Mouse (Mus musculus) midbrain, postnatal 0 days (tissue): Measurements from ENCODE around the gene Traf7. TPM values are rescaled to one million over a fixed set of nuclear protein-coding genes. Genes with fewer than 3 reads are reported as not detected.

Experiments
- ATAC-seq: fragments of 200-750 bp; cut with Nextera tagmentation; 2 replicates; pipeline ENCODE4 v1.8.0; 2017; ENCODE audit warnings: moderate number of reproducible peaks, mild to moderate bottlenecking, moderate TSS enrichment, moderate library complexity; ENCODE audit not compliant: low FRiP score
- DNase-seq: peaks from one replicate; pipeline ENCODE4 v3.0.0-alpha.2; 2015; ENCODE audit warnings: low spot score
- H3K27ac ChIP-seq: fragments of 300-500 bp; sonication (generic); 2 replicates; pipeline ENCODE4 v1.5.1; 2014; ENCODE audit warnings: low read depth, mild to moderate bottlenecking, low read length, mixed read lengths
- H3K27me3 ChIP-seq: fragments of 300-500 bp; sonication (generic); 2 replicates; pipeline ENCODE4 v1.6.1; 2014; ENCODE audit warnings: low read length, control low read depth, mixed read lengths; ENCODE audit not compliant: insufficient read depth
- H3K36me3 ChIP-seq: fragments of 300-500 bp; sonication (generic); 2 replicates; pipeline ENCODE4 v1.6.1; 2014; ENCODE audit warnings: low read length, control low read depth, mixed read lengths; ENCODE audit not compliant: insufficient read depth
- H3K4me1 ChIP-seq: fragments of 300-500 bp; sonication (generic); 2 replicates; pipeline ENCODE4 v1.6.1; 2014; ENCODE audit warnings: mild to moderate bottlenecking, control low read depth, antibody characterized with exemption, low read length, mixed read lengths; ENCODE audit not compliant: insufficient read depth
- H3K4me2 ChIP-seq: fragments of 300-500 bp; sonication (generic); 2 replicates; pipeline ENCODE4 v1.6.1; 2014; ENCODE audit warnings: low read depth, mild to moderate bottlenecking, low read length, mixed read lengths; ENCODE audit not compliant: poor library complexity, severe bottlenecking
- H3K4me3 ChIP-seq: fragments of 300-500 bp; sonication (generic); 2 replicates; pipeline ENCODE4 v1.5.1; 2014; ENCODE audit warnings: low read depth, mild to moderate bottlenecking, low read length, moderate library complexity
- H3K9ac ChIP-seq: fragments of 300-500 bp; sonication (generic); replicated peaks from 2 replicates; pipeline ENCODE4 v1.6.1; 2014; ENCODE audit warnings: mild to moderate bottlenecking, low read length, moderate library complexity, mixed read lengths; ENCODE audit not compliant: poor library complexity, severe bottlenecking
- H3K9me3 ChIP-seq: fragments of 300-500 bp; sonication (generic); 2 replicates; pipeline ENCODE4 v1.6.1; 2016; ENCODE audit warnings: low read length, control low read depth
- CTCF ChIP-seq: IDR thresholded peaks from 2 replicates; pipeline ENCODE4 v1.5.1; 2016; ENCODE audit warnings: antibody characterized with exemption, mild to moderate bottlenecking
- WGBS: fragments of 180-500 bp; shearing (Covaris S2); extraction: QIAGEN DNeasy Blood & Tissue Kit; methylation state at CpG from one replicate; pipeline ENCODE4 v1.1.7; 2014; 5-methylcytosine and 5-hydroxymethylcytosine counted together
- polyA plus RNA-seq: library from polyadenylated mRNA; unstranded; fragments of >200 nt; fragmentation: Nextera tagmentation; extraction: Ambion mirVana; gene quantifications from 2 replicates; pipeline ENCODE4 v1.2.1, GENCODE M21; 2015
- total RNA-seq: library from RNA; depleted of rRNA; stranded (reverse); fragments of >200 nt; gene quantifications from 2 replicates; pipeline ENCODE4 v1.2.3, GENCODE M21; 2014

The Traf7 gene
- total and polyA plus RNA-seq, 2 experiments from 2014 or later: 71.4 to 175 TPM

- Histone ChIP-seq H3K36me3 (peaks cover 12% of the 10 kb centered on the region), H3K4me3 (no peak overlapping the region), H3K4me2 (no peak overlapping the region), H3K9me3 (no peaks in the 10 kb centered on the region), H3K9ac (no peak overlapping the region), H3K4me1 (peaks cover 6% of the 10 kb centered on the region; the same call in 1 of the 2 replicates), H3K27ac (no peak overlapping the region), H3K27me3 (no peaks in the 10 kb centered on the region)
- WGBS: 95% methylated on average over 20 of the region's 20 CpGs
- ATAC-seq: no peak
- TF ChIP-seq CTCF: no peak
- DNase-seq: no peak
Observed at GRCm38 (mm10) chr17:24481027-24481815, 46.5 kb downstream of the Traf7 start.

GRCm38 (mm10) chr17:24480201-24480826, 47.4 kb downstream of the Traf7 start:
- peaks cover 21% of the 10 kb centered on the region for H3K36me3 ChIP-seq
- H3K27ac ChIP-seq: no peak overlapping the region
- H3K9me3 ChIP-seq: no peaks in the 10 kb centered on the region
- no peaks in the 10 kb centered on the region for H3K27me3 ChIP-seq
- peaks cover 5% of the 10 kb centered on the region; the same call in 1 of the 2 replicates for H3K4me1 ChIP-seq
- WGBS: 36% methylated on average over 3 of the region's 3 CpGs
- H3K4me2 ChIP-seq: no peak overlapping the region
- ATAC-seq (no peak), DNase-seq (no peak)
- peak; percentile 56 for TF ChIP-seq CTCF
- no peak overlapping the region for H3K4me3 ChIP-seq
- H3K9ac ChIP-seq: no peak overlapping the region

GRCm38 (mm10) chr17:24479431-24479830, 48.3 kb downstream of the Traf7 start:
- 17% methylated on average over 1 of the region's 1 CpGs for WGBS
- Histone ChIP-seq H3K4me2 (no peak overlapping the region), H3K36me3 (peaks cover 28% of the 10 kb centered on the region), H3K27me3 (no peaks in the 10 kb centered on the region), H3K4me1 (peaks cover 3% of the 10 kb centered on the region; the same call in 1 of the 2 replicates), H3K27ac (no peak overlapping the region), H3K4me3 (peak overlapping the region; percentile 56), H3K9ac (no peak overlapping the region), H3K9me3 (no peaks in the 10 kb centered on the region)
- no peak for TF ChIP-seq CTCF
- no peak for ATAC-seq
- no peak for DNase-seq

- TF ChIP-seq CTCF: peak; percentile 92
- ATAC-seq (peak; percentile 91), DNase-seq (peak; percentile 97)
- Histone ChIP-seq H3K9ac (peak within 1 kb of the TSS; percentile 69), H3K36me3 (peaks cover 34% of the 10 kb centered on the region), H3K4me3 (peak within 1 kb of the TSS; percentile 56), H3K9me3 (no peaks in the 10 kb centered on the region), H3K27ac (peak within 1 kb of the TSS; percentile 89), H3K4me2 (peak within 1 kb of the TSS; percentile 77), H3K4me1 (peaks cover 6% of the 10 kb centered on the region), H3K27me3 (no peaks in the 10 kb centered on the region)
- 1% methylated on average over 48 of the region's 48 CpGs for WGBS
Observed at GRCm38 (mm10) chr17:24478663-24479380, 48.9 kb downstream of the Traf7 start, which contains the start of gene Mlst8. Gene Mlst8 (minus strand): TSS chr17:24479078.

- no peaks in the 10 kb centered on the region for H3K27me3 ChIP-seq
- H3K9ac ChIP-seq: peak overlapping the region; percentile 69
- H3K4me1 ChIP-seq: peaks cover 6% of the 10 kb centered on the region
- WGBS: 50% methylated on average over 11 of the region's 11 CpGs
- peak overlapping the region; percentile 56 for H3K4me3 ChIP-seq
- peak overlapping the region; percentile 77 for H3K4me2 ChIP-seq
- no peak for ATAC-seq
- DNase-seq: no peak
- H3K27ac ChIP-seq: peak overlapping the region; percentile 32; the same call in 1 of the 2 replicates
- TF ChIP-seq CTCF: no peak
- H3K9me3 ChIP-seq: no peaks in the 10 kb centered on the region
- peaks cover 35% of the 10 kb centered on the region for H3K36me3 ChIP-seq
Observed at GRCm38 (mm10) chr17:24477985-24478600, 49.6 kb downstream of the Traf7 start.
